Mouse (Mus musculus) kidney, embryonic 15.5 days (tissue): ENCODE measurements around the gene Mettl22. TPM values are rescaled to one million over a fixed set of nuclear protein-coding genes. Genes with fewer than 3 reads are reported as not detected.
A peak's percentile ranks its signal among the peaks of the same experiment; 100 is the strongest.

ENCODE experiments used
- ATAC-seq: fragments of 200-750 bp; cut with Nextera tagmentation; replicated peaks from 2 replicates; pipeline ENCODE4 v1.8.0; 2017; ENCODE audit warnings: moderate TSS enrichment; ENCODE audit not compliant: low FRiP score
- H3K27ac ChIP-seq: fragments of 300-500 bp; sonication (generic); 2 replicates; pipeline ENCODE4 v1.5.1; 2015; ENCODE audit warnings: mild to moderate bottlenecking, inconsistent platforms
- H3K27me3 ChIP-seq: fragments of 300-500 bp; sonication (generic); 2 replicates; pipeline ENCODE4 v1.6.1; 2015; ENCODE audit warnings: inconsistent platforms
- H3K36me3 ChIP-seq: fragments of 300-500 bp; sonication (generic); 2 replicates; pipeline ENCODE4 v1.6.1; 2015; ENCODE audit warnings: inconsistent platforms
- H3K4me1 ChIP-seq: fragments of 300-500 bp; sonication (generic); 2 replicates; pipeline ENCODE4 v1.6.1; 2015; ENCODE audit warnings: inconsistent platforms
- H3K4me2 ChIP-seq: fragments of 300-500 bp; sonication (generic); 2 replicates; pipeline ENCODE4 v1.6.1; 2015; ENCODE audit warnings: moderate library complexity, mild to moderate bottlenecking, inconsistent platforms
- H3K4me3 ChIP-seq: fragments of 300-500 bp; sonication (generic); replicated peaks from 2 replicates; pipeline ENCODE4 v1.5.1; 2015; ENCODE audit warnings: mild to moderate bottlenecking, inconsistent platforms
- H3K9ac ChIP-seq: fragments of 300-500 bp; sonication (generic); 2 replicates; pipeline ENCODE4 v1.6.1; 2015; ENCODE audit warnings: mild to moderate bottlenecking, inconsistent platforms
- H3K9me3 ChIP-seq: fragments of 300-500 bp; sonication (generic); replicated peaks from 2 replicates; pipeline ENCODE4 v1.6.1; 2016; ENCODE audit warnings: inconsistent platforms
- WGBS: fragments of 180-500 bp; shearing (Covaris S2); methylation state at CpG from one replicate; pipeline ENCODE4 v1.1.7; 2015; ENCODE audit warnings: mixed read lengths; 5-methylcytosine and 5-hydroxymethylcytosine counted together
- polyA plus RNA-seq: library from polyadenylated mRNA; unstranded; fragments of >200 nt; fragmentation: Nextera tagmentation; extraction: Ambion mirVana; gene quantifications from 2 replicates; pipeline ENCODE4 v1.2.1, GENCODE M21; 2015

The Mettl22 gene
- polyA plus RNA-seq, 1 experiment from 2014 or later = 19.4 TPM

GRCm38 (mm10) chr16:8514180-8514579 lies 43.6 kb downstream of the Mettl22 start:
- 24% methylated on average over 4 of the region's 4 CpGs for WGBS
- H3K4me2 ChIP-seq = peak overlapping the region; percentile 85
- peak overlapping the region; percentile 68 for H3K4me3 ChIP-seq
- peak overlapping the region; percentile 52 for H3K9ac ChIP-seq
- H3K27ac ChIP-seq = no peak overlapping the region
- ATAC-seq = no peak
- H3K4me1 ChIP-seq = peaks cover 21% of the 10 kb centered on the region
- H3K27me3 ChIP-seq = no peaks in the 10 kb centered on the region
- H3K9me3 ChIP-seq = no peaks in the 10 kb centered on the region
- H3K36me3 ChIP-seq = no peaks in the 10 kb centered on the region

GRCm38 (mm10) chr16:8520525-8520924 lies 49.9 kb downstream of the Mettl22 start:
- no peak overlapping the region for H3K9ac ChIP-seq
- H3K9me3 ChIP-seq = no peaks in the 10 kb centered on the region
- ATAC-seq = no peak
- peaks cover 21% of the 10 kb centered on the region for H3K4me1 ChIP-seq
- WGBS = 86% methylated on average over 5 of the region's 5 CpGs
- H3K27ac ChIP-seq = no peak overlapping the region
- no peak overlapping the region for H3K4me2 ChIP-seq
- 0 out of 2 replicates have a peak, but pooled peaks cover 3% of the 10 kb centered on the region for H3K36me3 ChIP-seq
- no peak overlapping the region for H3K4me3 ChIP-seq
- no peaks in the 10 kb centered on the region for H3K27me3 ChIP-seq

GRCm38 (mm10) chr16:8521322-8521721 lies 50.7 kb downstream of the Mettl22 start:
- WGBS = 69% methylated on average over 4 of the region's 4 CpGs
- H3K4me3 ChIP-seq = no peak overlapping the region
- H3K4me1 ChIP-seq = peaks cover 28% of the 10 kb centered on the region
- no peak overlapping the region for H3K27ac ChIP-seq
- no peak overlapping the region for H3K4me2 ChIP-seq
- no peak overlapping the region for H3K9ac ChIP-seq
- no peaks in the 10 kb centered on the region for H3K9me3 ChIP-seq
- no peak for ATAC-seq
- 0 out of 2 replicates have a peak, but pooled peaks cover 3% of the 10 kb centered on the region for H3K36me3 ChIP-seq
- no peaks in the 10 kb centered on the region for H3K27me3 ChIP-seq

GRCm38 (mm10) chr16:8523480-8524144 lies 53.0 kb downstream of the Mettl22 start:
- Histone ChIP-seq H3K27me3 (no peaks in the 10 kb centered on the region), H3K4me2 (peak overlapping the region; percentile 12), H3K9ac (no peak overlapping the region), H3K27ac (peak overlapping the region; percentile 76), H3K36me3 (0 out of 2 replicates have a peak, but pooled peaks cover 3% of the 10 kb centered on the region), H3K9me3 (no peaks in the 10 kb centered on the region), H3K4me3 (no peak overlapping the region), H3K4me1 (peaks cover 28% of the 10 kb centered on the region)
- peak; percentile 75 for ATAC-seq
- 29% methylated on average over 11 of the region's 11 CpGs for whole genome bisulfite sequencing

GRCm38 (mm10) chr16:8524163-8524847 lies 53.7 kb downstream of the Mettl22 start:
- no peaks in the 10 kb centered on the region for H3K9me3 ChIP-seq
- WGBS = 57% methylated on average over 16 of the region's 16 CpGs
- peak overlapping the region; percentile 12; the same call in 1 of the 2 replicates for H3K4me2 ChIP-seq
- H3K4me1 ChIP-seq = peaks cover 28% of the 10 kb centered on the region
- H3K36me3 ChIP-seq = 0 out of 2 replicates have a peak, but pooled peaks cover 3% of the 10 kb centered on the region
- H3K27ac ChIP-seq = peak overlapping the region; percentile 76
- no peak overlapping the region for H3K9ac ChIP-seq
- ATAC-seq = no peak; the same call in 1 of the 2 replicates
- H3K4me3 ChIP-seq = no peak overlapping the region
- H3K27me3 ChIP-seq = no peaks in the 10 kb centered on the region

GRCm38 (mm10) chr16:8525293-8525692 lies 54.7 kb downstream of the Mettl22 start:
- H3K4me3 ChIP-seq = no peak overlapping the region
- H3K4me2 ChIP-seq = no peak overlapping the region
- 0 out of 2 replicates have a peak, but pooled peaks cover 3% of the 10 kb centered on the region for H3K36me3 ChIP-seq
- ATAC-seq = no peak
- 76% methylated on average over 3 of the region's 3 CpGs for WGBS
- H3K9me3 ChIP-seq = no peaks in the 10 kb centered on the region
- no peak overlapping the region for H3K27ac ChIP-seq
- H3K9ac ChIP-seq = no peak overlapping the region
- peaks cover 35% of the 10 kb centered on the region for H3K4me1 ChIP-seq
- no peaks in the 10 kb centered on the region for H3K27me3 ChIP-seq

GRCm38 (mm10) chr16:8525877-8526276 lies 55.3 kb downstream of the Mettl22 start:
- ATAC-seq = no peak

GRCm38 (mm10) chr16:8529389-8529788 lies 58.8 kb downstream of the Mettl22 start:
- Histone ChIP-seq H3K4me3 (no peak overlapping the region), H3K4me1 (peaks cover 24% of the 10 kb centered on the region), H3K27me3 (no peaks in the 10 kb centered on the region), H3K4me2 (no peak overlapping the region), H3K27ac (no peak overlapping the region), H3K9me3 (no peaks in the 10 kb centered on the region), H3K36me3 (0 out of 2 replicates have a peak, but pooled peaks cover 4% of the 10 kb centered on the region), H3K9ac (no peak overlapping the region)
- 89% methylated on average over 1 of the region's 1 CpGs for WGBS
- no peak for ATAC-seq

More at GRCm38 (mm10) chr16:8525877-8526276, 55.3 kb downstream of the Mettl22 start:
- H3K36me3 ChIP-seq = 0 out of 2 replicates have a peak, but pooled peaks cover 3% of the 10 kb centered on the region
- no peak overlapping the region for H3K27ac ChIP-seq
- H3K4me3 ChIP-seq = no peak overlapping the region
- H3K9ac ChIP-seq = no peak overlapping the region
- WGBS = 52% methylated on average over 7 of the region's 7 CpGs
- H3K27me3 ChIP-seq = no peaks in the 10 kb centered on the region
- H3K4me1 ChIP-seq = peaks cover 40% of the 10 kb centered on the region
- no peaks in the 10 kb centered on the region for H3K9me3 ChIP-seq
- peak overlapping the region; percentile 10; the same call in 1 of the 2 replicates for H3K4me2 ChIP-seq

- Histone ChIP-seq H3K4me1 (peaks cover 20% of the 10 kb centered on the region), H3K27ac (no peak overlapping the region; the same call in 1 of the 2 replicates), H3K4me3 (no peak overlapping the region), H3K27me3 (no peaks in the 10 kb centered on the region), H3K9ac (no peak overlapping the region), H3K9me3 (no peaks in the 10 kb centered on the region), H3K36me3 (0 out of 2 replicates have a peak, but pooled peaks cover 4% of the 10 kb centered on the region), H3K4me2 (no peak overlapping the region)
- WGBS = 62% methylated on average over 14 of the region's 14 CpGs
- no peak for ATAC-seq
Observed at GRCm38 (mm10) chr16:8530018-8530417, 59.4 kb downstream of the Mettl22 start.

- Histone ChIP-seq H3K9ac (no peak overlapping the region), H3K36me3 (0 out of 2 replicates have a peak, but pooled peaks cover 4% of the 10 kb centered on the region), H3K27ac (no peak overlapping the region), H3K27me3 (no peaks in the 10 kb centered on the region), H3K4me2 (no peak overlapping the region), H3K9me3 (no peaks in the 10 kb centered on the region), H3K4me3 (no peak overlapping the region), H3K4me1 (peaks cover 11% of the 10 kb centered on the region)
- ATAC-seq = no peak
- WGBS = 91% methylated on average over 9 of the region's 9 CpGs
Observed at GRCm38 (mm10) chr16:8532461-8532860, 61.9 kb downstream of the Mettl22 start.

GRCm38 (mm10) chr16:8532894-8533293 lies 62.3 kb downstream of the Mettl22 start:
- no peak overlapping the region for H3K9ac ChIP-seq
- 82% methylated on average over 7 of the region's 7 CpGs for WGBS
- ATAC-seq = no peak

GRCm38 (mm10) chr16:8533477-8533876 lies 62.9 kb downstream of the Mettl22 start:
- Histone ChIP-seq H3K4me1 (peaks cover 11% of the 10 kb centered on the region), H3K9me3 (no peaks in the 10 kb centered on the region), H3K27ac (no peak overlapping the region), H3K27me3 (no peaks in the 10 kb centered on the region), H3K4me3 (no peak overlapping the region), H3K36me3 (0 out of 2 replicates have a peak, but pooled peaks cover 4% of the 10 kb centered on the region), H3K9ac (no peak overlapping the region), H3K4me2 (no peak overlapping the region)
- WGBS = 95% methylated on average over 6 of the region's 6 CpGs
- ATAC-seq = no peak

More at GRCm38 (mm10) chr16:8532894-8533293, 62.3 kb downstream of the Mettl22 start:
- no peak overlapping the region for H3K4me3 ChIP-seq
- 0 out of 2 replicates have a peak, but pooled peaks cover 4% of the 10 kb centered on the region for H3K36me3 ChIP-seq
- no peak overlapping the region for H3K27ac ChIP-seq
- H3K27me3 ChIP-seq = no peaks in the 10 kb centered on the region
- H3K4me1 ChIP-seq = peaks cover 11% of the 10 kb centered on the region
- H3K4me2 ChIP-seq = no peak overlapping the region
- no peaks in the 10 kb centered on the region for H3K9me3 ChIP-seq
